Mouse (Mus musculus): Measurements from ENCODE around the gene Mipep. TPM values are rescaled to one million over a fixed set of nuclear protein-coding genes. Genes with fewer than 3 reads are reported as not detected.

The Mipep gene
- total RNA-seq, 2 experiments from 2014 or later: 25.9 TPM

DNA sequence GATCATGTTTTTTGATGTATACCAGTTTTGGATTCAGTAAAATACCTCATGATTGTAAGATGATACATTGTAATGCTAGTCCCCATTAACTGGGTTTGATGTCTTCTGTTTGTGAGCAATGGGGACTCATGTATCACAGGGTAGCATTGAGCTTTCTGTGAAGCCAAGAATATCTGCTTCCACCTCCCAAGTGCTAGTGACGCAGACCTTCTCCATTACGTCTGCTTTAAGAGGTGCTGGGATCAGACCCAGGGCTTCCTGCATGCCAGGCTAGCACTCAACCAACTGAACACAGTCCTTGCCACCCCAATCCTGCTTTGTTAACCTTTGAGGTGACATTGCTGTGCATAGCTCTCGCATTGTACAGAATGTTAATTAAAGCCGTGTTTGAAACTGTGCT, 14.3 kb downstream of the Mipep start:
- no peak for DNase-seq (ENCODE audit: low spot score in 2 of 2)

DNA sequence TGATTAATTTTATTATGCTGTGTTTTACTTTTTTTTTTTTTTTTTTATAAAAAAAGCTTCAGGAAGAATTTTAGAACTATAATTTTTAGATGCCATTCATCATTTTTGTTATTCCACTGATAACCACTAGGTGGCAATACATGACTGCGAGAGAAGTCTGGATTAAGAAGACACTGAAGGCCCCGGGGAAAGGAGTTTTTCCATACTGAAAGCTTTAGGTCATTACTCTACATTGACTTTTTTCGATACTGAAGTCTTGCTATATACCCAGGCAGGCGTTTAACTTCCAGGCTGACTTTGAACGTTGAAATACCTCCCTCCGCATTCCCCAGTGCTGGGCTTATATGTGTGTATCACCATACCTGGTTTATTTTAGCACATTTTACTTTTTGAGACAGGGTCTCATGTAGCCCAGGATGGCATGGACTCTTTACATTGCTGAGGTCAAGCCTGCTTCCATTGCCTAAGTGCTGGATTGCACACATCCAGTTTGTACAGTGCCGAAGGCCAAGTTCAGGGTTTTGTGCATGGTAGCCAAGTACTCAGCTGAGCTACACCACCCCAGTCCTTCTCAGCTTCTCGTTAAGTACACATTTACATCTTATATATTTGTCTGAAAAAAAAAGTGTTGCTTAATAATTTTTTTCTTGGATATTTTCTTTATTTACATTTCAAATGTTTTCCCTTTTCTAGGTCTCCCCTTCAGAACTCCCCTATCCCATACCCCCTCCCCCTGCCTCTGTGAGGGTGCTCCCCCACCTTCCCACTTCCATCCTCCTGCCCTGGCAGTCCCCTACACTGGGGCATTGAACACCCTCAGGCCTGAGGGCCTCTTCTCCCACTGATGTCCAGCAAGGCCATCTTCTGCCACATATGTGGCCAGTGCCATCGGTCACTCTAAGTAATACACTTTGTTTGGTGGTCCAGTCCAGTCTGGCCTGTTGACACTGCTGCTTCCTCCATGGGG, 15.7 kb downstream of the Mipep start:
- no peak for DNase-seq (ENCODE audit: low spot score in 2 of 2)

DNA sequence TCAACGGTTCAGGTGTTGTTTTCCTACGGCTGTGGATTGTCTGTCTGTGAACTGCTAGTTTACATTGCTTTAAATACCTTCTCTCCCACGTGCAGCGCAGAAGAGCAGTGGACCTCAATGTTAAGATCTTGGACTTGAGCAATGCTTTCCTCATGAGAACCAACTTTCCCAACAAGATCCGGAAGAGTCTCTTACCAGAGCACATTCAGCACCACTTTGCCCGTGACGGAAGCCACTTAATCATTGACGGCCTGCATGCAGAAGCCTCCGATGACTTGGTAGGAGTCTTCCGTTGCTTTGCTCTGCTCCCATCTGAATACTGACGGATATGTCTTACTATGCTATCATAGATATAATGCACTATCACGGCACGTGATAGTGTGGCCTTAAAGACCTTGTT, 17.7 kb downstream of the Mipep start:
- no peak for DNase-seq (ENCODE audit: low spot score in 2 of 2)

DNA sequence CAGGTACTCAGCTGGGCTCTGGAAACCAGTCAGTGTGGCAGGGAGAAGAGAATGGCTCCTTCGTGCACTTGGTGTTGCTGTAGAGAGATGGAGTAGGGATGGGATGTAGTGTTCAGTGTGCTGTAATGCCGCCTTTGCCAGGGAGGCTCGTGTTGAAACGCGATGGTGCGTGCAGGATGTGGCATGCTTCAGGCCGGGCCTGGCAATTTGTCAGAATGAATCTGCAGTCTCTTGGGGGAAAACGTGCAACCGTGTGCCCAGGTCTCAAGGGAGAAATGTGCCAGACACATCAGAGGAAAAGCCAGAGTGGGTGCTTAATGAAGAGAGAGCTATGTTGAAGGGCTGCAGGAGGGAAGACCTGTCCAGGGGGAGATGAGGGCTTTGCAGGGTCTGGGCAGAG, 20.6 kb downstream of the Mipep start:
- DNase-seq (ENCODE audit: low spot score in 2 of 2): no peak

DNA sequence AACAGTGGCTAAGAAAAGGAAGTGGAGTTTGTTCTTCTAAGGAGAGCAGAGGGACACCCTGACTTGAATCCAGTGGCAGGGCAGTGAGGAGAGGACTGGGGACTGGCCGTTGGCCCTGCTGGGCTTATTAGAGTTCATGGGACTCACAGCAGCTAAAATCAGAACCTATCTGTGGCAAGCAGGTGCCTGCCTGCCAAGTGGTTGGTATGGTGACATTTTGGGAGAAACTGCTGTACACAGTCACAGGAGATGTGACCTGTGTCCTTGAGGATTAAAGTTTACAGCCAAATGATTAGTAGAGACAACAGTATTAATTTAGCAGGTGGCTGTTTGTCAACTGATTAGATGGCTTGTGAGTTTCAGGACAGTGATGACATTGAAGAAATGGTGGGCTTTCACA, 21.5 kb downstream of the Mipep start:
- no peak for DNase-seq (ENCODE audit: low spot score in 2 of 2)

DNA sequence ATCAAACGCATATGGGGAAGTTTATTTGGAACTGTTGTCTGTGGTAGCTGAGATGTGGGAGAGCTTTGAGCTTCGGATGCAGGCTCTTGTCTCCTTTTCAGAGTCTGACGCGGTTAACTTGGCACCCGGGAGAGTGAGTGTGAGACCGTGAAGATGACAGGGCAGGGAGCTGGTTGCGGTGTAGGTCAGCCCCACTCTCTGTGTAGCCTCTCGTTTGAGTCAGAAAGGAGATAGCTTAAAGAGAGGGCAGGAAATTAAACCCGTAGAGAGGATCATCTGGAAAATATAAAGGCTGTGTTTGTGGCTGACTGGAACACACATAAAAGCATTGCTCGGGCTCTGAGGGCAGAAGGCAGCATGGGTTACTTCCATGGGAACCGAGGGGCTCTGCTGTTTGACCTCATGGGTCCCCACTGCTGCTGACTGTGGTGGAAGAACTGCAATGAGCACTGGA, 22.5 kb downstream of the Mipep start:
- DNase-seq (ENCODE audit: low spot score in 2 of 2): peak in 1 of 2 experiments; percentile 31

DNA sequence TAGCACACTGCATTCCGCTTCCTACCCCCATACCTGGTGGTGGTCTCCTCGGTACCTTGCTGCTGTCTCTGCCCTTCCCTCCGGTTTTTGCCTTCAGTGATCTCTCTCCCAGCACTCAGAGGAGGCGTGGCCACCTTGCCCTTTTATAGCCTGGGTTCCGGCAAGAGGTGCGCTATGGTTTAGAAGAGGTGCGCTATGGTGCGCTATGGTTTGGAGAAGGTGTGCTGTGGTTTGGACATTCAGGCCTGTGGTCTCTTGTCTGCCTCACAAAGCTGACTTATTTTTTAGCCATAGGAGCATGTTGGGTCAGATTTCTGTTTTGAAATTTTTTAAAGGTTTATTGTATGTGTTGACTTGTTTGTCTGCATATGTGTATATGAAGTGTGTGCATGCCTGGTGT, 25.5 kb downstream of the Mipep start:
- DNase-seq (ENCODE audit: low spot score in 2 of 2): no peak

DNA sequence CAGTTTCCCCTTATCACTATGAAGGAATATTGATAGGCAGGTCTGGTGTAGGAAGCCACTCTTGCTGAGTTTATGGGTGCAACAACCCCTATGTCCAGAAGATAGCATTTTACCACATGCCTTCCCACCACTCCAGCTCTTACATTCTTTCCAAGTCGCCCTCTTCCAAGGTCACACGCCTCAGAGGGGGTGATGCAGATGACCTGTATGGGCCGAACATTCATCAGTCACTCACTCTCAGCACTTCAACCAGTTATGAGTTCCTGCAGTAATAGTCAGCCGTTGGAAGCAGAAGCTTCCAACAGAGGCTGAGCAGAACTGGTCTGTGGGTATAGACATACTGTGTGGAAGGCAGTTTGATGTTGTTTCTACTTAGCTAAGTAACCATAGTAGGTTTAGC, 27.2 kb downstream of the Mipep start:
- DNase-seq (ENCODE audit: low spot score in 2 of 2): no peak

DNA sequence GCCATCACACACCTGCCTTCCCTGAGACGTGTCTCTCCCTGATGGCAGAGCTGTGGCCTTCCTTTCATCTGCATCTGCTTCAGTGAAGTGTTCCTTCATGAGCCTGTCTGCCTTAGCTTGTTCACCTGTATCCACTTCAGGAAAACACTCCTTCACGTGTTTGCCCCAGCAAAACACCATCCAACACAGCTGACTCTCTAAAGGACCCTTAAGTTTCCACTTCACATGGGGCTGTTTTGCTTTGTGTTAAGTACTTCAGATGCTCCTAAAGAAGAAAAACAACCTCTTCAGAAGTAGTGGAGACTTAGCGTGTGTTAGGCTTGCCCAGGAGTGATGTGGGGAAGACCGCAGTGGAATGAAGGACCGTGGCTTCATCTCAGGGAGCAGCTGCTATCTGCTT, 30.7 kb downstream of the Mipep start:
- DNase-seq (ENCODE audit: low spot score in 2 of 2): no peak

DNA sequence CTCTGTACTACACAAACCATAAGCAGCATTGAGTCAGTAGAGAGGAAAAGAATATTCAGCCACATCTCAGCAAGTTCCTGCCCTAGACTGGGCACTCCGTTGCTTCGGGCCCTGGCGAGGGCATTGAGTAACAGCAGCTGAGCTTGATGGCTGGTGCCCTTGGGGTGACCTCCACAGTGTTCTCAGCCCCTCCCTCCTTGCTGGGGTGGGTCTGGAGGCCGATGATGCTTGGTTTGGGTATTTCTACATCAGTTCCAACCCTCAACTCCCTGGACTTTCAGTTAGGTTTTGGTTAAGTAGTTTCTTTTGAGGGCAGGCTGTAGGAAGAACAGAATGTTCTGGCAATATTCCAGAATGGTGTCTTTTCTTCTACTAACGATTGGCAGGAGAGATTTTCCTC, 33.7 kb downstream of the Mipep start:
- no peak for DNase-seq (ENCODE audit: low spot score in 2 of 2)

DNA sequence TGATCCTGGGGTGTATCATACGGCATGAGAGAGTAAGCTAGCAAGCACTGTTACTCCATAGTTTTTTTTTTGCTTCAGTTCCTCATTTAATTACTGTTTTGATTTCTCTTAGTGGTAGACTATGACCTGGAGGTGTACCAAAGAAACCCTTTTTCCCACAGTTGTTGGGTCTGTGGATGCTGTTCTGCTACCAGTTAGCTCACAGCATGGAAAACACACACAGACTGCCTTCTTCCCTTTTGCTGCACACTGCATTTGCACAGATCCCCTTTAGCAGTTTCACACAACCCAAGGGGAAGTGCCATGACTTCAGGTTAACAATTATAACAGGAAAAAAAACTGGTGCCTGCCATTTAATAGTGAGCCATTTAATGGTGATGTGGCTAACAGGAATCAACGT, 45.7 kb downstream of the Mipep start:
- DNase-seq (ENCODE audit: low spot score in 2 of 2): no peak

DNA sequence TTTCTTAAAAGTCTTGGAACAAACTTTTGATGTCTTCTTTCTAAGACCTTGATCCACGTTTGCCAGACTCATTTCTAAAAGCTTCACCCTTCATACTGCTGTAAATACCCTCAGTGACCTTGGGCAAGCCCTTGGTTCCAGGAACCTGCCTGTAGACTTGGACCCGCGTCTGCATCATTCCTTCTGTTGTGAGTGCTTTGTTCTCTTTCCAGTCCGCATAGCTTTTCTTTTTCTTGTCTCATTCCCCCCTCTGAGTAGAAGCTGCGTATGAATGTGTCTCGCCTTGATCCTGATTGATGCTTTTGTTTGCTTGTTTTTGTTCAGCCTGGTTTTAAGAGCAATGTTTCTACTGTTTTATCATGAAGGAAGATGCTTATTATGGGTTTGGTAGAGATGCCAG, 52.3 kb downstream of the Mipep start:
- DNase-seq (ENCODE audit: low spot score in 2 of 2): no peak

DNA sequence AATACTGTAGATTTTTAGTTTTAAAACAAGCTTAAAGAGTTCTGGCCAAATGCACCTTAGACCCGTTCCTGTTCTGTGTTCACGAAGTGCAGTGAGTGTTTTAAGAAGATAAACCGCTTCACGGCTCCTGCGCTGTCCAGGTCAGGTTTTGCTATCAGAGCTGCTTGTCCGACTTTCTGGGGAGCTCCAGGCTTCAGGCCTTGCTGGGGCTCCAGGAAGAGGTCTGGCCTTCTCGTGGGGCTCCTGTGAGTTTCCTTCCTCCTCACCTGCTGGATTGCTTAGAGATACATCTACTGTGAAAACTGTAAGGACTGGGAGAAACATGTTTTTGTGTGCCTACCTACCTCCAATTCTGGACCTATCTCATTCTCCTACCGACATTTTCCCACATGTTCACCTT, 55.3 kb downstream of the Mipep start:
- no peak for DNase-seq (ENCODE audit: low spot score in 2 of 2)

DNA sequence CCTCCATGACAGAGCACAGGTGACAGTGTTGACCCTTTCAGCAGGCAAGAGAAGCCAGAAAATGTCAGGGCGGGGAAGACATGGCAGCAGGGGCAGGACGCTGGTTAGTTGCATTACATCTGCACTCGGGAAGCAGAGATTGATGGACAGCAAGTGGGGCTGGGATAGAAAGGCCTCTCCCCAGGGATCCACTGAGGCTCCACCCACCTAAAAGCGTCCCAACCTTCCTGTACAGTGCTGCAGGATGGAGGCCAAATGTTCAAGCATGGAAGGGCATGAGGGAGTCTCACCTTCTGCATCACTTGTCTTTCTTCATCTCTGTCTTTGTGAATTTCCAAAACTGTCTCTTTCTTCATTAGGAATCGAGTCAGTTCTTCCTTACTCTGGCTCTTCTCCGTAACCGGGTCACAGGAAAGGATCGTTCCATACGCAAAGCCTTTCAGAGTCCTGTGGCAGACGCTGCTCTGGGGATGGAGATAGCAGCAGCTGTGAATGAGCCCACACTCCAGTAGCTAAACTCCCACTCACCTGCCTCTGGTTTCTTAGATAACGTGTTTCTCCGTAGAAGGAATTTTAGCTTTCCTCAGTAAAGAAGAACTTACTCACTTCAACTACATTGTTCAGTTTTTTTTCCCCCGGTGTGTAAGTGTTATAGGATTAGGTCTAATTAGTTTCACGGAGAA, 57.7 kb downstream of the Mipep start:
- peak; percentile 19 to 29 for DNase-seq (ENCODE audit: low spot score in 2 of 2)

DNA sequence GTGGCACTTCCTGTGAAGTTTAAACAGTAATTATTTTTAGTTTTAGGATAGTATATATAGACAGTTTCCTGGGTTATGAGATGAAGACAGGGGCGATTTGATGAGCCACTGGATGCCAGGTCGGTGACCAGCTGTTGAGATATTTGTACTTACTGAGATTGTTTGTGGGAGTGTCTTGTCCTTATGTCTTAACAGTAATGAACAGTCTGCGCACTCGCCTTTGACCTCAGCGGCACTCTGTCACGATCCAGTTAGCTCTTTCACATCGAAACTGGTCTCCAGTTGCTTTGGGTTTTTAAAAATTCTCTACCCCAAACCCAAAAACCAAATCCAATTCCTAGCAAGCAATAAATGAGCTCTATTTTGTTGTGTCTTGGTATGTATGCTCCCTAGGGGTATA, 59.2 kb downstream of the Mipep start:
- DNase-seq (ENCODE audit: low spot score in 2 of 2): no peak

DNA sequence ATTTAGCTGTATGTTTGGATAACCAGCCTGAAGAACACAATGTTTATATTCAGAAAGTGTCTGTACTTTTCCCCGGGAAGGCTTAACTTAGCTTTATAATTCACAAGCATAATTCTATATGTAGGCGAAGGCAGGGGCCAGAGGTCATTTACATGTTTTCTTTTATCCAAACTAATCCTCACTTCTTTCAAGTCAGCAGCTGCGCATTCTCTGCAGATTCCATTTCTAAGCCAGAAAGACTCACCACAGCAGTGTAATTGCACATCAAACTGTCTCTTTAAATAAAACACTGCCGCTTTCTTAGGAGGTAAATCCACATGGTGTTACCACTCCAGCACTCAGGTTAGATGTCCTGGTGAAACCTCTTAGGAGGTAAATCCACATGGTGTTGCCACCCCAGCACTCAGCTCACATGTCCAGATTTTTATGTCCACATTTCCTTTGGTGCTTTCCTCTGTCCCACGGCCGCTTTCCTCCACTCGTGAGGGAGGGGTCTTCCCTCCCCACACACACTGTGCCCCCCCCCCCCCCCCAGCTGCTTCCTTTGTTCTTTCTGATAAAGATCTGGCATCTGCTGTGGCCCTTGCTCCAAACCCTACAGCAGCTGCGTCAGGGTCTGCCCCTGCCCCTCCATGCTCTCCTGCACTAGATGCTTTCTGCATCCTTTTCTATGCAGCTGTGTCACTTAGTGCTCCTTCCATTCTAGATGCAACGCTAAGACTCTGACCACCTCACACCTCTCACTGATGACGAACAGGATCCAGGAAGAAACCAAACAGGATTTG, 61.1 kb downstream of the Mipep start:
- DNase-seq (ENCODE audit: low spot score in 2 of 2): no peak

DNA sequence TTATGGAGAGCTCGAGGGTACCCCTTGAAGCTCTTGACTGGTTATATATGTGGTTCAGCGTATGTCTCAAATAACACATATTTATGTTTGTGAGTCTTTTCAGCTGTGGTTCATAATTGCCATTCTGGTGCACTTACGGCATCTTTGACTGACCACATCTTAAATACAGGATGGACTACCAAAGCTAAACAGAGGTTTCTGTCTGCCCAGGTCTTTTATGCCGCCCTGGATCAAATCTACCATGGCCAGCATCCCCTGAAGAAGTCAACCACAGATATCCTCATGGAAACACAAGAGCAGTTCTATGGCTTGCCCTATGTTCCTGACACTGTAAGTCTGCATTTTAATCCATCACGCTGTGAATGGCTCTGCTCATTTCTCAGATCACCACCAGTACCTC, 61.8 kb downstream of the Mipep start:
- DNase-seq (ENCODE audit: low spot score in 2 of 2): no peak

DNA sequence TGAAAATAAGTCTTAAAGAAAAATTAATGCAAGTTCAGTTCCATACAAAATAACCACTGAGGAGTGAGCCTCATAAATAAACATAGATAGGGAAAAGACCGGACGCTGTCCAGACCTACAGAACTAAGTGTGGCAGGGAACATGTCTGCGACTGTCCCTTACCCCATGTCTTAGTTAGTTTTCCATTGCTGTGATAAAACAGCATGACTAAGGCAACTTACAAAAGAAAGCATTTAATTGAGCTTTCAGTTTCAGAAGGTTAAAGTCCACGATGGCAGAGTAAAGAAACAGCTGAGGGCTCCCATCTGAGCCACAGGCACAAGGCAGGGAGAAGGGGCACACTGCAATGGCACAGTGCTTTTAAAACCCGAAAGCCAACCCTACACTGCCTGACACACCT, 63.8 kb downstream of the Mipep start:
- DNase-seq (ENCODE audit: low spot score in 2 of 2): no peak

DNA sequence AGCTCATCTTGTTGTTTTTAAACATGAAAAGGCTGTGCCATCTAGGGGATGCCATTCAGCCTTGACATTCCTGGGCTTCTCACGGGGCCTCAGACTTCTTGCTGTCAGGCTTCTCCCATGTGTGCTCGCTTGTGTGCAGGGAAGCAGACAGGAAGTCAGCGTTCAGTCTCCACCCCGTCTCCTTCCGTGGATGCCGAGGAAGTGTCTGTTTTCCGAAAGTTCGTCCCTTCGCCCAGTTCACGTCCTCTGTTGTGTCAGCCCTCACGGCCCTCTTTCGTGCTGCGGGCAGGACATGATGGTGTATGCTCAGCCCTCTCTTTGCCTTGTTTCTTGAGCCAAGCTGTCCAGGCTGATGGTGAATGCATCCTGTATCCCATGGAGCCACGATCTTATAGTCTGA, 65.7 kb downstream of the Mipep start:
- no peak for DNase-seq (ENCODE audit: low spot score in 2 of 2)

DNA sequence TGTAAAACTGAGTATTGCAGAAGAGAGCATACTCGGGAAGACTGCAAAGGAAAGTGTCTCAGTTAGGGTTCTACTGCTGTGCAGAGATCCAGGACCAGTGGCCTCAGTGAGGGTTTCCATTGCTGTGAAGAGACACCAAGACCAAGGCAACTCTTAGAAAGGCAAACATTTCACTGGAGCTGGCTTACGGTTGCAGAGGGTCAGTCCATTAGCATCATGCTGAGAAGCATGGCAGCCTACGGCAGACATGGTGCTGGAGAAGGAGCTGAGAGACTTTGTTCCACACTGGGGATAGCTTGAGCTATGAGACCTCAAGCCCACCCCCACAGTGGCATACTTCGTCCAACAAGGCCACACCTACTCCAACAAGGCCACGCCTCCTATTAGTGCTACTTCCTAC, 67.3 kb downstream of the Mipep start:
- no peak for DNase-seq (ENCODE audit: low spot score in 2 of 2)

DNA sequence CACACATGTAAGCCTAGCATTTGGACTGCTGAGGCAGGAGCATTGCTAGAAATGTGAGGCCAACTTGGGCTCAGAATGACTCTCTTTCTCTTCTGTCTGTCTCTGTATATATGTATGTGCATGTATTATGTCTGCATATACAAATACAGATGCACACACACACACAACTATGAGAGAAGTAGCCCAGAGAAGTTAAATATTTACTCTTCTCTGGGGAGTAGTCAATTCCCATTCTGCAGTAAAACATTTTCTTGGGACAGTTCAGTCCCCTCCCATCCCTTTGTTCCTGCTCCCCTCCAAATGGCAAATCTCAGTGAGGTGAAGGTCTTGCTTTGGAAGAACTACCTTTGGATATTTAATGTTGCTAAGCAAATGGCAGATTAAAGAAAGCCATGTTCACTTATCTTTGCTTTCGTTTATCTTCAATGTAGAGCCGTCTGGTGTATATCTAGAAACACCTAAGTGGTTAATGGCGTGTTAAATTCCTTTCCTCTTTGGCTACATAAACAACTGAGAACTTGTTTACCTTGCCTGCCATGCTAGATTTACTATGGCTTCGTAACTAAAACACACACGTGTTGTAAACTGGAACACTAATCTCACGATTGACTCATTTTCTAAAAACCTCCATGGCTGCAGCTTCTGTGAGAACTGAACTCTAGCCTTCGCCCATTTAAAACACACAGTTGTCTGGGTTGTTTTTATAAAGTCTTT, 72.0 kb downstream of the Mipep start:
- no peak for DNase-seq (ENCODE audit: low spot score in 2 of 2)
